Mouse (Mus musculus) activated CD4-positive, CD25-positive, alpha-beta regulatory T cell, adult 4 months (primary cell): Measurements from ENCODE around the gene Sh3bp5. TPM values are rescaled to one million over a fixed set of nuclear protein-coding genes. Genes with fewer than 3 reads are reported as not detected.
A peak's percentile ranks its signal among the peaks of the same experiment; 100 is the strongest.

Source experiments
- ATAC-seq: one replicate; pipeline ENCODE4 v1.8.0; 2017
- polyA plus RNA-seq, 2 experiments: library from polyadenylated mRNA; unstranded; fragments of 100-300 nt; shearing (Covaris generic); gene quantifications; one replicate each; pipeline ENCODE4 v1.2.1; 2017

Sh3bp5 gene
- polyA plus RNA-seq, 2 experiments from 2014 or later, result 13.1 to 13.9 TPM

- ATAC-seq, result peak; percentile 61
Measured at GRCm38 (mm10) chr14:31407911-31408604, 27.8 kb downstream of the Sh3bp5 start.

GRCm38 (mm10) chr14:31407208-31407607 is 28.7 kb downstream of the Sh3bp5 start:
- ATAC-seq, result no peak

- no peak for ATAC-seq
Measured at GRCm38 (mm10) chr14:31406154-31406810, 29.6 kb downstream of the Sh3bp5 start.

DNA sequence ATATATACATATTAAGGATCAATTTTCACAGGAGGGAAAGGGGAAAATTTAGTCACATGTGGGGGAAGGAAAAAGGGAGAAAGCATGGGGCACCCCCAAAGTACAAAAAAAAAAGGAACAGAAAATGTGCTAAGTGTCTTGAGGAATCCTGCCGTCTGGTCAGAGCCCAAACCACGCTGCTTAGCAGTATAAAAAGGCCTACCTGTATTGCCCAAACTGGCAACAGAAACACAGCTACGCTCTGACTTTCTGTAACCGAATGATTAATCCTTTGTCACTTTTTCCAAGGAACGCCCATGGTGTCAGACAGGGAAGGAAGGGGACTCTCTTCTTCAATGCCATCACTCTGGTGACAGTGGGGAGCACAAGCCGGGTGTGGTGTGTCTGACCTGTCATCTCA is 30.2 kb downstream of the Sh3bp5 start:
- ATAC-seq, result no peak

DNA sequence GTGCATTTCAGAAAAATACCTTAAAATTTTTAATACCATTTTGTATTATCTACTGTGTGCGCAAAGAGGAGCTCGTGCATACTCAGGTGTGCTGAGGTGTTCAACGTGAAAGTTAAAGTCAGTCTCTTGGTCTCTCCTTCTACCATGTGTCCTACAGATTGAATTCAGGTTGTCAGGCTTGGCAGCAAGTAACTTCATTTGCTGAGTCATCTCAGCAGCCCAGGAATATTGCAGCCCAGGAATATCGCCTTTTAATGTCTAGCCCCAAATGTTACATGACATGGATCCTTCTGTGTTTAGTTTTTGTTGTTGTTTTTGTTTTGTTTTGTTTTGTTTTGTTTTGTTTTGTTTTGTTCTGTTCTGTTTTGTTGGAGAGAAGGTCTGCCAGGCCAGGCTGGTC is 31.2 kb downstream of the Sh3bp5 start:
- ATAC-seq, result no peak

GRCm38 (mm10) chr14:31403995-31404394 is 31.9 kb downstream of the Sh3bp5 start:
- no peak for ATAC-seq

DNA sequence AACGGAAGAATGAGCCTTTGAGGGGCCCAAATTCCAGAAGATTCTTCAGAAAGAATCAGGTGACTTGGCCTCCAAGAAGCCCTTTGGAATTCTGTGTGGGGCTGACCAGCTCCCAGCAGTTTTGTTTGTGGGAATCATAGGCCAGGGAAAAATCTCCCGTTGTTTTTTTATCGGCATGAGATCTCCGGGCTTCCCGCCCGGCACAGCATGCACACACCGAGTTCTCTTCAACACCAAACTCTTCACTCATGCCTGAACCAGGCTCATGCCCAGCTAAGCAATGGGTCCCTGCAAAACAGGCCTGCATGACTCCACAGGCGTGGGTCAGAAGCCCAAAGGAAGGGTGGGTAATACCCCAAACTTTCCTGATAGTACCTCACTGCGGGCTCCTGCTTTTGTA is 32.3 kb downstream of the Sh3bp5 start:
- no peak for ATAC-seq

DNA sequence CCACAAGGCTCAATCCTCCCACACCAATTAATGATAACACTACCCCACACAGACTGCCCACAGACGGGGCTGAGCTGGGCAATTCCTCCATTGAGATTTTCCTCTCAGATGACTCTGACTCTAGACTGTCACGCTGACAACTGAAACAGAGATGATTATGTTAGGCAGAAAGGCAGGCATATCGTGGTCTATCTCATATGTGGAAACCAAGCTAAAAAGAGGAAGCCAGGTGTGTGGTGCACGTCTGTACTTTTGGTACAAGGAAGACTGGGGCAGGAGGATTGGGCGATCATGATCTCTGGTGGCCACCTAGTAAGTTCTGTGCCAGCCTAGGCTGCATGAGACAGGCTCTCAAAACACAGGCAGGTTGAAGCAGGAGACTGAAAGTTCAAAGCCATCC is 33.2 kb downstream of the Sh3bp5 start:
- no peak for ATAC-seq

- no peak for ATAC-seq
Measured at GRCm38 (mm10) chr14:31401918-31402427, 33.9 kb downstream of the Sh3bp5 start.

DNA sequence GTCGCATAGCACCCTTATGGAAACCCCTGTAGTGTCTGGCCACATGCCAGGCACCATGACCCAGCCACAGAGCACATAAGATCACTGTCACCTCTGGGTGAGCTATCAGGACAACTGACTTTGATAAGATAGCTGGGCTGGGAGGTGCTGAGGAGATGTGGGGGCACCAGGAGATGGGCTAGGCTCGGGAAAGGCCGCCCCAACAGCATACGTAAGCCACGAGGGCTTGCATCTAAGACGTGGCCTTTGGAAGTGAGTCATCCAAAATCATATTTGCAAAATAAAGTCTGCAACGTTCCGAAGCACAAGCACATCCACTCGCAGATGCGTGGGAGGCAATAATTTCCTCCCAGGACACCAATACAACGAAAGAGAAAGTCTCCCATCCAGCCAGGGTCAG is 35.0 kb downstream of the Sh3bp5 start:
- peak; percentile 4 for ATAC-seq

GRCm38 (mm10) chr14:31400246-31400645 is 35.6 kb downstream of the Sh3bp5 start:
- no peak for ATAC-seq

DNA sequence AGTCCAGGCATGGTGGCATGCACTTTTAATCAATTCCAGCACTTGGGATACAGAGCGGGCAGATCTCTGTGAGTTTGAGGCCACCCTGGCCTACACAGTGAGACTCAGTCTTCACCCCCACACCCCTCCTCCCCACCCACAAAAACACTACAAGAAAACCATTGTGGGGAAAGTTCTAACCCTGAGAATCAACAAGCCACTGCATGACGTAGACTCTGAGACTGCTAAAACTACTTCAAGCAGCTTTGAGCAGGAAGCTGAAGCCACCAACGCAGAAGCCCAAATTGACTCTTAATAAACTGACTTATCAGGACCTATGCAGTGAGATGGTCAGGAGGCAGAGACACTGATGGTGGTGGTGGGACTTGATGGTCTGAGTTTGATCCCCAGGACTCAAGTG is 36.6 kb downstream of the Sh3bp5 start:
- peak; percentile 87 for ATAC-seq

- peak; percentile 51 for ATAC-seq
Measured at GRCm38 (mm10) chr14:31398819-31399218, 37.1 kb downstream of the Sh3bp5 start.

- no peak for ATAC-seq
Measured at GRCm38 (mm10) chr14:31397791-31398595, 37.9 kb downstream of the Sh3bp5 start.

GRCm38 (mm10) chr14:31397353-31397752 is 38.5 kb downstream of the Sh3bp5 start:
- no peak for ATAC-seq

DNA sequence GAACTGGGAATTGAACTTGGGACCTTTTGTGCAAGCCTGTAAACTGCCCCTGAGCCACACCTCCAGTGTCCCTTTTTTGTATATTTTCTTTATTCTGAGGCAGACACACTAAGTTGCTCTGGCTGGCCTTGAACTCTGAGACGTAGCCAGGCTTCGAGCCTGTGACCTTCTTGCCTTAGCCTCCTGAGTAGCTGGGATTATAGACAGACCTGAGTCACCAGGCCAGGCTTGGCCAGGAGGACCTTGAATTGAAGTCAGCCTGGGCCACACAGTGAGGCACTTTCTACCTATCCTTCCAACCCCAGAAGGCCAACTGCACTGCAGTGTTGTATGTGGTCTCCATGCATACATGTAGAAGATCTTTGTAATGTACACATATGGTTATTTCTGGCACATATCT is 39.5 kb downstream of the Sh3bp5 start:
- no peak for ATAC-seq

DNA sequence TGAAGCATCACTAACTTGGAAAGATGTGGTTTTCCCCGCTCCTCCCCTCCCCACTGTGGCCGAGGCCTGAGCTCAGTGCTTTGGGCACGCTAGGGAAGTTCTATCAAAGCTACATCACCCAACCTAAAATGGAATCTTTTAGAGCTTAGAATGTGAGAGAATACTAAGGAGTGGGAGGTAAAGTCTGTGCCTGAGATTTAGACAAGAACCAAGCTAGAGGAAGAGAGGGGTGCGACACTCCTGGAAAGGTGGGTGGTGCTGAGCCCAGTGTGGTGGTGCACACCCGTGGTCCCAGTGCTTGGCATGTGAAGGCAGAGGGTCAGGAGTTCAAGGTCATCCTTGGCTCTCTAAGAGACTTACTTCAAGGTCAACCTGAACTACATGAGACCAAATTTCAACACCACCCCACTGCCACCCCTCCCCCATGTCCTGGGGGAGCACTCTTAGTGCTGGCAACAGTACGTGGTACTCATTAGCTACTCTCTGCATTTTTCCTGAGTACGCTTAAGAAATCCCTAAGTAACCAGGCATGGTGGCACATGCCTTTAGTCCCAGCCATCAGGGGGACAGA is 40.2 kb downstream of the Sh3bp5 start:
- ATAC-seq, result no peak

DNA sequence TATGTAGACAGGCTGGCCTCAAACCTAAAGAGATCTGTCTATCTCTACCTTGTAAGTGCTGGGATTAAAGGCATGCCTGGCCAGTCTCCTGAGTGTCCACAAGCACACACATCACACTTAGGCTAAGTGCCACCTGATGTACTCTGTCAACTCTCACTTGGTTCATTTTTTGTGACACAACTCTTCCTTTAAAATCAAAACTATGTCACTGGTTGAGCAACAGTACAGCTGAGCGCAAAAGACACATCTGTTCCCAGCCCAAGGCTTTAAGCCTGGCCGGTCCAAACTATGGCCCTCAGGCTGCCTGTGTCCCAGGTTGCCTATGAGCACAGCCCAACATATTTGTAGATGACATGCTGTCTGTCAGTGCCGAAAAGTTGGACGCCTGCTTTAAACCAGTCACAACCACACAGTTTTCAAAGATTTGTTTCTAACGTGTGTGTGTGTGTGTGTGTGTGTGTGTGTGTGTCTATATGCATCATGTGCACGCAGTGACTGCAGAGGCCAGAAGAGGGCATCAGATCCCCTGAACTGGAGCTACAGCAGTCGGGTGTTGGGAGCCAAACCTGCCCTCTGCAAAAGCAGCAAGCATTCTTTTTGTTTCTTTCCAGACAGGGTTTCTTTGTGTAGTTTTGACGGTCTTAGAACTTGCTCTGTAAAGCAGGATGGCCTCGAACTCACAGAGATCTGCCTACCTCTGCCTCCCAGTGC is 40.9 kb downstream of the Sh3bp5 start:
- ATAC-seq, result no peak

DNA sequence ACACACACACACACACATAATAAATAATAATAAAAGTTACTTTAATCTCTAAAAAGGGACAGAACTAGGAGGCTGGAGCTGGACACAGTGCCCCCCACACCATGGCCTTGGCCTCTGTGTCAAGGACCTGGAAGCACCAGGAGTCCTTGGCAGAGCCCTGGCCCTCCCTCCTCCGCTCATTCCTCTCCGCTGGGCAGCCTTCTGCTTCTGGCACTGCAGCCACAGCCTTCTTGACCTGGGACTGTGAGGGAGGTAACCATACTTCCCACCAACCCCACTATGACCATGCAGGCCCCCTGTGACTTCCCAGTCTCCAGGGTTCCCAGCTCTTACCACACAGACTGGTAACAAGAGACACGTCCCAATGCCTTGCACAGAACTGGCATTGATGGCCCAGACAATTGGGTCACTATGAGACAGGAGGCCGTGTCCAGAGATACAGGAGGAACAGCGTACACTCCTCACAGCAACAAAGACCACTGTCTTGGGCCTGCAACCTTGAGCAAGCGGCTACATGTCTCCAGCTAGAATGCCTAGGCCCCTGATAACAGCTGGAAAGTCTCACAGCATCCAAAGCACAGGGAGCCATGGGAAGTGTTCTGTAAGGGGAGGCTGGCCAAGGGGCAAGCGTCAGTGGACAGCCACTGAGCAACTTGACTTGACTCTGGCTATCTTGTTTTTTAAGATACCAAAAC is 41.8 kb downstream of the Sh3bp5 start:
- ATAC-seq, result no peak

DNA sequence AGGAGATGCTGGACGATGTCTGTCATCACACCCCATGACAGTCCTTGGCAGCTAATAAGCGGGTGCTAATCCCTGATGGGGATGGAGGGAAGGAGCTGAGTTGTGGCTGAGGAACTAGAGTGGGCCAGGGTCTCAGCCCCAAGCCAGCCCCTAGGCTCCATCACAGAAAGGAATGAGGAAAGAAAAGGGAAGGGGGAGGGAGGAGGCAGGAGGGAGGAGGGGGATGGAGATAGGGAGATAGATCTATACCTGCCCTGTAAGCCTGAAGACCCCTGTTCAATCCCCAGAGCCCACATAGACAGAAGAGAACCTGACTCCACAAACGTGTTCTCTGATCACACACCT is 42.4 kb downstream of the Sh3bp5 start:
- no peak for ATAC-seq

DNA sequence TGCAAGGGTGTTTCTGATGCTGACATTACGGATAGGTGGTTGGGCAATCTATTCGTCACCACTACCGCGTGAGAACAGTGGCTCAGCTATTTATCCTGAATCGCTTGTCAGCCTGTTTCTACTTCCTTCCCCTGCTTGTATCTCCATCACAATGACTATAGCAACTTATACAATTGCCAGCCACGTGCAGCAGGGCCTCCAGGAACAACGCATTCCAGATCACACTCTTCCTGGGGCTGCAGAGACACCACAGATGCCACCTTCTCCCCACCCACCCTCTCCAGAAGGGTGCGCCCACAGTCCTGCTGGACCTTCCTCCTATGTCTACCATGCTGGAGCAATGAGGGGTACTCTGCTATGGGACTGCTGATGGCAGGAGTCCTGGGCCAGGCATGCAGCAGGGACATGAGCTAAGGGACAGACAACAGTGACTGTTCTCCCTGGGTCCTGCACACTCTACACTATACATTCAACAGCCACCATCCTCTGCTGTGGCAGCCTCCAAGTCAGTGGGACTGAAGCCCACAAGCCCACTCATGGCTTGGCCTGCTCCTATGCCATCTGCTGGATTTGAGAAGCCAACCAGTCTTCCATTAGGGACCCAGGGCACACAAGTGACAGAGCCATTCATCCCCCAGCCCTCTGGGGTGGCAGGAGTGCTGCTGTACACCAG is 42.9 kb downstream of the Sh3bp5 start:
- no peak for ATAC-seq
